Mouse (Mus musculus) right cerebral cortex, postnatal 14 days (tissue): ENCODE results near the gene Tmem79.
"Not testable (repeated sequence)": the region's sequence is repeated elsewhere in the genome, so short reads cannot be mapped to it uniquely, and the experiment has no call there.

Experiments
- DNase-seq: peaks from one replicate; pipeline ENCODE4 v3.0.0; 2022

The Tmem79 gene

GRCm38 (mm10) chr3:88281141-88281916 is 54.6 kb downstream of the Tmem79 start:
- not testable (repeated sequence) for DNase-seq

- DNase-seq = no peak
Observed at GRCm38 (mm10) chr3:88280035-88280434, 55.9 kb downstream of the Tmem79 start.
